ENCODE assay signal across 17 mouse cellular contexts in the genomic region with DNA sequence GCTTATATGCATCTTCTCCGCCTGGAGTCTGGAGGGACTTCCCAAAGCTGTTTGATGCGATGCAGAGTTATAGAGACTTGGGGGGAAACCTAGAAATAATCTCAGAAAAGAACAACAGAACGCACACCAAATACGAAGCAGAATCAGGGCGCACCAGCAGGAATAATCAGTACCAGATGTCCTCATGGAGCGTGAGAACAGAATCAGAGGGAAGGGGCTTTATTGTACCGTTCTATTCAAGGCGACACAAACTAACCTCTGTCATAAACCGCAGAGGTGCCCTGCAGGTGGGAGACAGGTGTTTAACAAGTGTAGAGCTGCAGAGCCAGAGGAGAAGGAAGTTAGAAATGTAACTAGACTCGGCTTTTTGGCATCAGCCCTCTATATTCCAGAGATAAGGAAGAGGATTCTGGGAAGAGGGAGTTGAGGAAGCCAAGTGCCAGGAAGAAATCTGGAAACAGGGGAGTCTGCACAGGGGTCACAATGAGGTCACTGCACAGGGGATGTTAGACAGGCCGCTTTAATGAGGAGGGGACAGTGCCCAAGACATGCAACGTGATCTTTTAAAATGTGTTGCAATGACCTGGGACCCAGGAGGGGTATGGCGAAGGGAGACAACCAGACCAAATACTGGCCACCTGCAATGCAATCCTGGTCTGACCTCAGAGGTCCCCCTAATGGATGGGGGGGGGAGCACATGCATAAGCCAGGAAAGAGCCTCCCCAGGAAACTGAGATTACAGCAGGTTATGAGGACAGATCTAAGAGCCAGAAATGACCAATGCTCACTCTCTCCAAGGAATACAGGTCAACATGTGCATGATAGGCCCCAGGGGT.
DNase-seq lines count a peak whose midpoint lies in the region; ATAC-seq and TF ChIP-seq lines count a peak whose summit lies in the region.
"Had no signal": no experiment of that assay in that cellular context is flagged by ENCODE, and none has a peak within 500 bp of the region (broad histone marks: within the 10 kb centered on the region; RNA-seq: fewer than 3 reads in every experiment).

No protein-coding gene starts in this region.

- no peaks in the 10 kb centered on the region for H3K27me3 ChIP-seq in midbrain, embryonic 11.5 days (ENCODE audit: control insufficient read depth, insufficient read depth, low read length)
- no peaks in the 10 kb centered on the region for H3K27me3 ChIP-seq in midbrain, postnatal 0 days (ENCODE audit: insufficient read depth, low read length)
- no peaks in the 10 kb centered on the region for H3K27me3 ChIP-seq in embryonic facial prominence, embryonic 11.5 days (ENCODE audit: control insufficient read depth, insufficient read depth, low read length)
- H3K27me3 ChIP-seq in heart, embryonic 12.5 days (replicated peaks) = no peaks in the 10 kb centered on the region
- no peaks in the 10 kb centered on the region for H3K27me3 ChIP-seq in limb, embryonic 12.5 days
- no peaks in the 10 kb centered on the region for H3K27me3 ChIP-seq in forebrain, embryonic 12.5 days
- H3K27me3 ChIP-seq: lung, embryonic 15.5 days; megakaryocyte, embryonic 14.5 days had no signal

- no peaks in the 10 kb centered on the region for H3K36me3 ChIP-seq in midbrain, embryonic 11.5 days (ENCODE audit: control insufficient read depth, insufficient read depth, low read length)
- no peaks in the 10 kb centered on the region for H3K36me3 ChIP-seq in midbrain, postnatal 0 days (ENCODE audit: insufficient read depth, low read length)
- no peaks in the 10 kb centered on the region for H3K36me3 ChIP-seq in embryonic facial prominence, embryonic 11.5 days (replicated peaks; ENCODE audit: control insufficient read depth, insufficient read depth, low read depth, low read length)
- H3K36me3 ChIP-seq in heart, embryonic 12.5 days = no peaks in the 10 kb centered on the region
- no peaks in the 10 kb centered on the region for H3K36me3 ChIP-seq in limb, embryonic 12.5 days
- no peaks in the 10 kb centered on the region for H3K36me3 ChIP-seq in forebrain, embryonic 12.5 days (replicated peaks)
- H3K36me3 ChIP-seq: lung, embryonic 15.5 days had no signal

- DNase-seq in midbrain, embryonic 11.5 days (ENCODE audit: low spot score, missing footprints) = peak; percentile 66
- DNase-seq in midbrain, postnatal 0 days (ENCODE audit: low spot score) = no peak
- peak; percentile 72 for DNase-seq in embryonic facial prominence, embryonic 11.5 days (ENCODE audit: low spot score)
- DNase-seq in adrenal gland, postnatal 4 days (ENCODE audit: low spot score in 2 of 2) = no peak
- no peak for DNase-seq in kidney, postnatal 10 days
- DNase-seq: adrenal gland, postnatal 36 days; cerebellum, postnatal 14 days; left cerebral cortex, postnatal 4 days; right cerebral cortex, postnatal 25 days; thymus, adult 18-20 months had no signal

- H3K27ac ChIP-seq in midbrain, embryonic 11.5 days (ENCODE audit: low read depth, low read length) = no peak overlapping the region
- no peak overlapping the region for H3K27ac ChIP-seq in midbrain, postnatal 0 days (ENCODE audit: low read depth, low read length)
- no peak overlapping the region for H3K27ac ChIP-seq in embryonic facial prominence, embryonic 11.5 days (replicated peaks; ENCODE audit: low read depth, low read length)
- 0 out of 2 replicates have a peak overlapping the region, but pooled peaks have one; percentile 32 for H3K27ac ChIP-seq in heart, embryonic 12.5 days (ENCODE audit: poor library complexity, severe bottlenecking)
- no peak overlapping the region for H3K27ac ChIP-seq in limb, embryonic 12.5 days
- no peak overlapping the region for H3K27ac ChIP-seq in forebrain, embryonic 12.5 days
- H3K27ac ChIP-seq: lung, embryonic 15.5 days had no signal

- H3K9me3 ChIP-seq in midbrain, embryonic 11.5 days (ENCODE audit: control insufficient read depth, low read length) = no peaks in the 10 kb centered on the region
- no peaks in the 10 kb centered on the region for H3K9me3 ChIP-seq in midbrain, postnatal 0 days (ENCODE audit: low read length)
- H3K9me3 ChIP-seq in embryonic facial prominence, embryonic 11.5 days (replicated peaks; ENCODE audit: control insufficient read depth, low read length) = no peaks in the 10 kb centered on the region
- H3K9me3 ChIP-seq in heart, embryonic 12.5 days (replicated peaks) = no peaks in the 10 kb centered on the region
- H3K9me3 ChIP-seq in limb, embryonic 12.5 days = no peaks in the 10 kb centered on the region
- no peaks in the 10 kb centered on the region for H3K9me3 ChIP-seq in forebrain, embryonic 12.5 days
- H3K9me3 ChIP-seq: lung, embryonic 15.5 days had no signal

- no peak overlapping the region for H3K4me2 ChIP-seq in midbrain, embryonic 11.5 days
- no peak overlapping the region for H3K4me2 ChIP-seq in midbrain, postnatal 0 days (ENCODE audit: low read depth, low read length, poor library complexity, severe bottlenecking)
- no peak overlapping the region for H3K4me2 ChIP-seq in embryonic facial prominence, embryonic 11.5 days (ENCODE audit: low read depth, low read length)
- H3K4me2 ChIP-seq in heart, embryonic 12.5 days = no peak overlapping the region
- H3K4me2 ChIP-seq in limb, embryonic 12.5 days = peak overlapping the region; percentile 24; the same call in 1 of the 2 replicates
- H3K4me2 ChIP-seq in forebrain, embryonic 12.5 days = no peak overlapping the region
- H3K4me2 ChIP-seq: lung, embryonic 15.5 days had no signal

- no peak overlapping the region for H3K4me3 ChIP-seq in midbrain, embryonic 11.5 days (ENCODE audit: low read depth, low read length)
- no peak overlapping the region for H3K4me3 ChIP-seq in midbrain, postnatal 0 days (ENCODE audit: low read depth, low read length)
- no peak overlapping the region for H3K4me3 ChIP-seq in embryonic facial prominence, embryonic 11.5 days (ENCODE audit: low read depth, low read length)
- H3K4me3 ChIP-seq in heart, embryonic 12.5 days = no peak overlapping the region
- H3K4me3 ChIP-seq in limb, embryonic 12.5 days (replicated peaks) = no peak overlapping the region
- H3K4me3 ChIP-seq in forebrain, embryonic 12.5 days (replicated peaks) = no peak overlapping the region
- H3K4me3 ChIP-seq: lung, embryonic 15.5 days; megakaryocyte, embryonic 14.5 days had no signal

- no peaks in the 10 kb centered on the region for H3K4me1 ChIP-seq in midbrain, embryonic 11.5 days (ENCODE audit: control insufficient read depth, insufficient read depth, low read length)
- no peaks in the 10 kb centered on the region for H3K4me1 ChIP-seq in midbrain, postnatal 0 days (ENCODE audit: insufficient read depth, low read length)
- no peaks in the 10 kb centered on the region for H3K4me1 ChIP-seq in embryonic facial prominence, embryonic 11.5 days (ENCODE audit: control insufficient read depth, insufficient read depth, low read length)
- H3K4me1 ChIP-seq in heart, embryonic 12.5 days (replicated peaks) = peaks cover 18% of the 10 kb centered on the region
- H3K4me1 ChIP-seq in limb, embryonic 12.5 days (replicated peaks) = peaks cover 28% of the 10 kb centered on the region
- no peaks in the 10 kb centered on the region for H3K4me1 ChIP-seq in forebrain, embryonic 12.5 days
- H3K4me1 ChIP-seq: megakaryocyte, embryonic 14.5 days had no signal

- no peak overlapping the region for H3K9ac ChIP-seq in midbrain, embryonic 11.5 days (ENCODE audit: low read length)
- no peak overlapping the region for H3K9ac ChIP-seq in midbrain, postnatal 0 days (replicated peaks; ENCODE audit: low read length, poor library complexity, severe bottlenecking)
- no peak overlapping the region for H3K9ac ChIP-seq in embryonic facial prominence, embryonic 11.5 days (replicated peaks; ENCODE audit: low read length)
- H3K9ac ChIP-seq in heart, embryonic 12.5 days = no peak overlapping the region
- H3K9ac ChIP-seq in limb, embryonic 12.5 days (replicated peaks) = no peak overlapping the region
- no peak overlapping the region for H3K9ac ChIP-seq in forebrain, embryonic 12.5 days
- H3K9ac ChIP-seq: lung, embryonic 15.5 days had no signal

- 75% methylated on average over 13 of the region's 13 CpGs for WGBS in midbrain, embryonic 11.5 days
- 80% methylated on average over 13 of the region's 13 CpGs for WGBS in midbrain, postnatal 0 days
- WGBS in embryonic facial prominence, embryonic 11.5 days = 35% methylated on average over 13 of the region's 13 CpGs
- WGBS in heart, embryonic 12.5 days = 58% methylated on average over 13 of the region's 13 CpGs
- WGBS in limb, embryonic 12.5 days = 22% methylated on average over 13 of the region's 13 CpGs
- WGBS in forebrain, embryonic 12.5 days = 81% methylated on average over 13 of the region's 13 CpGs

- no peak for ATAC-seq in midbrain, embryonic 11.5 days (ENCODE audit: low FRiP score)
- no peak for ATAC-seq in midbrain, postnatal 0 days (ENCODE audit: low FRiP score)
- ATAC-seq in embryonic facial prominence, embryonic 11.5 days (replicated peaks; ENCODE audit: insufficient number of reproducible peaks, low FRiP score, low TSS enrichment, low read depth) = no peak
- ATAC-seq in heart, embryonic 12.5 days (ENCODE audit: insufficient number of reproducible peaks, low FRiP score) = no peak; the same call in 1 of the 2 replicates
- ATAC-seq in limb, embryonic 12.5 days (ENCODE audit: insufficient number of reproducible peaks, insufficient read depth, low FRiP score, low TSS enrichment, low read depth) = no peak
- no peak for ATAC-seq in forebrain, embryonic 12.5 days (ENCODE audit: low FRiP score)
- ATAC-seq: forebrain, embryonic 16.5 days; inflammation-experienced regulatory T-cells, adult 6 months had no signal

- TF ChIP-seq CTCF in midbrain, postnatal 0 days (IDR thresholded peaks at IDR 0.05) = no peak

Comparison
In these comparisons a context has a peak if more than half of its experiments do, and no peak if none do; other contexts are left out.
1. DNase-seq: peak in midbrain, embryonic 11.5 days (single experiment) and embryonic facial prominence, embryonic 11.5 days (single experiment); none in midbrain, postnatal 0 days (single experiment), adrenal gland, postnatal 4 days (0 of 2) and kidney, postnatal 10 days (single experiment).